23 mouse cellular contexts compared by ENCODE assay signal in the genomic region with DNA sequence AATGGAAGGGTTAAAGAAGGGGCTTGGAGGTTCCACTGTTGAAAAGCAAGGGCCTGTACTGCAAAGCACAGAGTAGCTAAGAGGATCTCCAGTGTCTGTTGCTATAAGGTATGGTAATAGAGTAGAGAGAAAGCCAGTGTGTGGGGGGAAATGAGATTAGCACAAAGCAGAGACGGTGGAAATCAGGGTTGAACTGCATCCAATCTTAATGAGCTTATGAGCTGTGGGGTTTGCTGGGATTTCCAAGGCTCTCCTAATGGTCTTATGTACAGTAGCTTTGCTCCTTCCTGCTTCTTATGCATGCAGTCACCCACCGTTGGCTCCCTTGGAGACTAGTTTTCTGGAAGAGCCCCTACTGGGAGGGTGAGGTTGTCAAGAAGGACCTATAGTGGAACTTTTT.
"Had no signal": no experiment of that assay in that cellular context is flagged by ENCODE, and none has a peak within 500 bp of the region (broad histone marks: within the 10 kb centered on the region; RNA-seq: fewer than 3 reads in every experiment).

No protein-coding gene starts in this region.

- H3K4me3 ChIP-seq: limb, embryonic 10.5 days; limb, embryonic 13.5 days; liver, embryonic 12.5 days; liver, embryonic 15.5 days; megakaryocyte, embryonic 14.5 days; midbrain, embryonic 10.5 days; midbrain, embryonic 13.5 days; myocyte; neural tube, embryonic 13.5 days had no signal

- H3K27ac ChIP-seq: limb, embryonic 10.5 days; limb, embryonic 13.5 days; liver, embryonic 12.5 days; liver, embryonic 15.5 days; midbrain, embryonic 10.5 days; midbrain, embryonic 13.5 days; neural tube, embryonic 13.5 days; stomach, postnatal 0 days had no signal

- H3K4me2 ChIP-seq: limb, embryonic 13.5 days; liver, embryonic 12.5 days; liver, embryonic 15.5 days; midbrain, embryonic 13.5 days; neural tube, embryonic 13.5 days had no signal

- DNase-seq: kidney, adult 18-20 months; kidney, adult 9 months; kidney, postnatal 14 days; kidney, postnatal 4 days; liver; lung, adult 2 months; right cerebral cortex, postnatal 14 days; right cerebral cortex, postnatal 4 days; thymus, adult 2 months; thymus, postnatal 14 days; thymus, postnatal 4 days had no signal

- H3K27me3 ChIP-seq: limb, embryonic 13.5 days; liver, embryonic 12.5 days; liver, embryonic 15.5 days; megakaryocyte, embryonic 14.5 days; midbrain, embryonic 13.5 days; neural tube, embryonic 13.5 days had no signal

- H3K9me3 ChIP-seq: limb, embryonic 10.5 days; limb, embryonic 13.5 days; liver, embryonic 12.5 days; liver, embryonic 15.5 days; megakaryocyte, embryonic 14.5 days; midbrain, embryonic 10.5 days; midbrain, embryonic 13.5 days; neural tube, embryonic 13.5 days had no signal

- H3K9ac ChIP-seq: limb, embryonic 13.5 days; liver, embryonic 12.5 days; liver, embryonic 15.5 days; midbrain, embryonic 13.5 days; neural tube, embryonic 13.5 days had no signal

- H3K4me1 ChIP-seq: limb, embryonic 10.5 days; limb, embryonic 13.5 days; liver, embryonic 12.5 days; liver, embryonic 15.5 days; midbrain, embryonic 10.5 days; midbrain, embryonic 13.5 days; neural tube, embryonic 13.5 days had no signal

- ATAC-seq: intestine, embryonic 16.5 days; liver, embryonic 12.5 days; midbrain, embryonic 13.5 days; midbrain, embryonic 16.5 days had no signal
